Mouse (Mus musculus) small intestine, adult 2 months (tissue): ENCODE measurements around the gene Tec. TPM values are rescaled to one million over a fixed set of nuclear protein-coding genes. Genes with fewer than 3 reads are reported as not detected.

Experiments
- H3K27ac ChIP-seq: fragments of 200-500 bp; 2 replicates; pipeline ENCODE4 v1.5.1; 2012; ENCODE audit warnings: low read depth, low read length, control low read depth, inconsistent platforms; ENCODE audit not compliant: insufficient read depth
- H3K27me3 ChIP-seq: fragments of 200-500 bp; 2 replicates; pipeline ENCODE4 v1.6.1; 2012; ENCODE audit warnings: mild to moderate bottlenecking, moderate library complexity, low read length, inconsistent platforms; ENCODE audit not compliant: control insufficient read depth, insufficient read depth
- H3K36me3 ChIP-seq: fragments of 200-500 bp; 2 replicates; pipeline ENCODE4 v1.6.1; 2012; ENCODE audit warnings: mild to moderate bottlenecking, low read length, control low read depth, inconsistent platforms; ENCODE audit not compliant: control insufficient read depth, insufficient read depth
- H3K4me1 ChIP-seq: fragments of 200-500 bp; 2 replicates; pipeline ENCODE4 v1.6.1; 2012; ENCODE audit warnings: low read length, inconsistent platforms, mixed read lengths; ENCODE audit not compliant: control insufficient read depth, insufficient read depth, insufficient read length
- H3K4me3 ChIP-seq: fragments of 200-500 bp; 2 replicates; pipeline ENCODE4 v1.5.1; 2012; ENCODE audit warnings: low read depth, mild to moderate bottlenecking, control low read depth, inconsistent platforms, low read length, moderate library complexity
- CTCF ChIP-seq: fragments of 200-500 bp; IDR thresholded peaks from 2 replicates; pipeline ENCODE4 v1.5.1; 2012; ENCODE audit warnings: low read depth, mild to moderate bottlenecking, control low read depth, inconsistent platforms, low read length, moderate library complexity, mixed read lengths; ENCODE audit not compliant: insufficient replicate concordance, insufficient read length; ENCODE audit errors: extremely low read depth
- POLR2A ChIP-seq: fragments of 200-500 bp; IDR thresholded peaks from 2 replicates; pipeline ENCODE4 v1.6.1; 2012; ENCODE audit warnings: low read depth, mild to moderate bottlenecking, control low read depth, inconsistent platforms, low read length, moderate library complexity
- WGBS: fragments of 180-500 bp; shearing (Covaris S2); methylation state at CpG from one replicate; pipeline ENCODE4 v1.1.7; 2018; 5-methylcytosine and 5-hydroxymethylcytosine counted together
- polyA plus RNA-seq: library from polyadenylated mRNA; depleted of rRNA; stranded (reverse); fragments of >200 nt; gene quantifications from 2 replicates; pipeline ENCODE4 v1.2.3, GENCODE M21; 2012

Gene Tec
- polyA plus RNA-seq, 1 experiment: 7.1 TPM

GRCm38 (mm10) chr5:72751056-72751758 lies 117.1 kb downstream of the Tec start:
- no peak for TF ChIP-seq POLR2A
- no peak for TF ChIP-seq CTCF
- no peak overlapping the region for H3K4me3 ChIP-seq
- H3K27me3 ChIP-seq: no peaks in the 10 kb centered on the region
- H3K36me3 ChIP-seq: peaks cover 17% of the 10 kb centered on the region
- H3K27ac ChIP-seq: no peak overlapping the region
- 90% methylated on average over 7 of the region's 7 CpGs for WGBS
- H3K4me1 ChIP-seq: peaks cover 5% of the 10 kb centered on the region; the same call in 1 of the 2 replicates

GRCm38 (mm10) chr5:72750226-72750625 lies 118.1 kb downstream of the Tec start:
- Histone ChIP-seq H3K36me3 (peaks cover 10% of the 10 kb centered on the region), H3K4me3 (no peak overlapping the region), H3K4me1 (peaks cover 5% of the 10 kb centered on the region; the same call in 1 of the 2 replicates), H3K27ac (no peak overlapping the region), H3K27me3 (no peaks in the 10 kb centered on the region)
- no peak for TF ChIP-seq CTCF
- no peak for TF ChIP-seq POLR2A
- WGBS: 82% methylated on average over 5 of the region's 5 CpGs

GRCm38 (mm10) chr5:72748659-72749265 lies 119.5 kb downstream of the Tec start:
- H3K27me3 ChIP-seq: no peaks in the 10 kb centered on the region
- peaks cover 5% of the 10 kb centered on the region; the same call in 1 of the 2 replicates for H3K4me1 ChIP-seq
- H3K4me3 ChIP-seq: no peak overlapping the region
- 43% methylated on average over 7 of the region's 7 CpGs for whole genome bisulfite sequencing
- TF ChIP-seq CTCF: no peak
- TF ChIP-seq POLR2A: no peak
- no peak overlapping the region for H3K27ac ChIP-seq
- H3K36me3 ChIP-seq: no peaks in the 10 kb centered on the region

- no peak overlapping the region for H3K27ac ChIP-seq
- TF ChIP-seq POLR2A (no peak), CTCF (no peak)
- peaks cover 5% of the 10 kb centered on the region; the same call in 1 of the 2 replicates for H3K4me1 ChIP-seq
- H3K27me3 ChIP-seq: no peaks in the 10 kb centered on the region
- 88% methylated on average over 4 of the region's 4 CpGs for WGBS
- no peak overlapping the region for H3K4me3 ChIP-seq
- no peaks in the 10 kb centered on the region for H3K36me3 ChIP-seq
Observed at GRCm38 (mm10) chr5:72747384-72747783, 120.9 kb downstream of the Tec start.

GRCm38 (mm10) chr5:72746461-72746860 lies 121.8 kb downstream of the Tec start:
- Histone ChIP-seq H3K27me3 (no peaks in the 10 kb centered on the region), H3K36me3 (no peaks in the 10 kb centered on the region), H3K27ac (no peak overlapping the region), H3K4me1 (peaks cover 5% of the 10 kb centered on the region; the same call in 1 of the 2 replicates), H3K4me3 (no peak overlapping the region)
- WGBS: 62% methylated on average over 4 of the region's 4 CpGs
- TF ChIP-seq CTCF (no peak), POLR2A (no peak)

GRCm38 (mm10) chr5:72743103-72743502 lies 125.2 kb downstream of the Tec start:
- Histone ChIP-seq H3K36me3 (no peaks in the 10 kb centered on the region), H3K27me3 (no peaks in the 10 kb centered on the region), H3K4me1 (no peaks in the 10 kb centered on the region), H3K27ac (no peak overlapping the region), H3K4me3 (no peak overlapping the region)
- 91% methylated on average over 6 of the region's 6 CpGs for WGBS
- no peak for TF ChIP-seq POLR2A
- no peak for TF ChIP-seq CTCF

GRCm38 (mm10) chr5:72736868-72737267 lies 131.4 kb downstream of the Tec start:
- Histone ChIP-seq H3K27me3 (peaks cover 2% of the 10 kb centered on the region; the same call in 1 of the 2 replicates), H3K4me3 (no peak overlapping the region), H3K4me1 (no peaks in the 10 kb centered on the region), H3K36me3 (no peaks in the 10 kb centered on the region), H3K27ac (no peak overlapping the region)
- TF ChIP-seq CTCF: no peak
- no peak for TF ChIP-seq POLR2A
- WGBS: 39% methylated on average over 7 of the region's 7 CpGs
